Mouse (Mus musculus) forebrain, embryonic 16.5 days (tissue): ENCODE measurements around the gene Nepro. TPM values are rescaled to one million over a fixed set of nuclear protein-coding genes. Genes with fewer than 3 reads are reported as not detected.

ENCODE experiments used
- ATAC-seq: fragments of 200-750 bp; cut with Nextera tagmentation; 2 replicates; pipeline ENCODE4 v1.8.0; 2017; ENCODE audit warnings: mild to moderate bottlenecking, moderate library complexity
- H3K27ac ChIP-seq: fragments of 300-500 bp; sonication (generic); 2 replicates; pipeline ENCODE4 v1.5.1; 2014; ENCODE audit warnings: low read length, control low read depth
- H3K27me3 ChIP-seq: fragments of 300-500 bp; sonication (generic); replicated peaks from 2 replicates; pipeline ENCODE4 v1.6.1; 2014; ENCODE audit warnings: low read length; ENCODE audit not compliant: control insufficient read depth, insufficient read depth
- H3K36me3 ChIP-seq: fragments of 300-500 bp; sonication (generic); 2 replicates; pipeline ENCODE4 v1.6.1; 2014; ENCODE audit not compliant: control insufficient read depth, insufficient read depth
- H3K4me1 ChIP-seq: fragments of 300-500 bp; sonication (generic); replicated peaks from 2 replicates; pipeline ENCODE4 v1.6.1; 2014; ENCODE audit warnings: low read length; ENCODE audit not compliant: control insufficient read depth, insufficient read depth
- H3K4me2 ChIP-seq: fragments of 300-500 bp; sonication (generic); 2 replicates; pipeline ENCODE4 v1.6.1; 2014; ENCODE audit warnings: mild to moderate bottlenecking, low read length, control low read depth
- H3K4me3 ChIP-seq: fragments of 300-500 bp; sonication (generic); replicated peaks from 2 replicates; pipeline ENCODE4 v1.5.1; 2014; ENCODE audit warnings: mild to moderate bottlenecking, low read length, control low read depth
- H3K9ac ChIP-seq: fragments of 300-500 bp; sonication (generic); replicated peaks from 2 replicates; pipeline ENCODE4 v1.6.1; 2014; ENCODE audit warnings: low read depth, low read length, control low read depth
- H3K9me3 ChIP-seq: fragments of 300-500 bp; sonication (generic); 2 replicates; pipeline ENCODE4 v1.6.1; 2016; ENCODE audit warnings: low read length; ENCODE audit not compliant: control insufficient read depth
- WGBS: fragments of 180-500 bp; shearing (Covaris S2); extraction: QIAGEN DNeasy Blood & Tissue Kit; methylation state at CpG from one replicate; pipeline ENCODE4 v1.1.7; 2014; 5-methylcytosine and 5-hydroxymethylcytosine counted together
- polyA plus RNA-seq: library from polyadenylated mRNA; unstranded; fragments of >200 nt; fragmentation: Nextera tagmentation; extraction: Ambion mirVana; gene quantifications from 2 replicates; pipeline ENCODE4 v1.2.1, GENCODE M21; 2015

Nepro gene
- polyA plus RNA-seq, 1 experiment from 2014 or later = 5.6 TPM

GRCm38 (mm10) chr16:44745866-44746562, 21.9 kb downstream of the Nepro start, which contains the start of gene Gtpbp8:
Gene Gtpbp8 (minus strand): TSS chr16:44746363.
- Histone ChIP-seq H3K27ac (peak within 1 kb of the TSS; percentile 97), H3K27me3 (no peaks in the 10 kb centered on the region), H3K9ac (peak within 1 kb of the TSS; percentile 93), H3K4me1 (peaks cover 16% of the 10 kb centered on the region), H3K36me3 (peaks cover 6% of the 10 kb centered on the region), H3K4me2 (peak within 1 kb of the TSS; percentile 93), H3K4me3 (peak within 1 kb of the TSS; percentile 82), H3K9me3 (no peaks in the 10 kb centered on the region)
- peak; percentile 97 for ATAC-seq
- under 1% methylated on average over 47 of the region's 47 CpGs for WGBS

GRCm38 (mm10) chr16:44748007-44748406, 23.9 kb downstream of the Nepro start:
- 58% methylated on average over 3 of the region's 3 CpGs for WGBS
- no peak overlapping the region for H3K4me3 ChIP-seq
- no peak overlapping the region for H3K4me2 ChIP-seq
- no peak overlapping the region for H3K27ac ChIP-seq
- no peaks in the 10 kb centered on the region for H3K27me3 ChIP-seq
- H3K36me3 ChIP-seq = no peaks in the 10 kb centered on the region
- ATAC-seq = no peak
- no peak overlapping the region for H3K9ac ChIP-seq
- no peaks in the 10 kb centered on the region for H3K9me3 ChIP-seq
- H3K4me1 ChIP-seq = peaks cover 16% of the 10 kb centered on the region

- WGBS = 92% methylated on average over 8 of the region's 8 CpGs
Measured at GRCm38 (mm10) chr16:44757700-44758099, 33.6 kb downstream of the Nepro start.

GRCm38 (mm10) chr16:44761811-44762210, 37.7 kb downstream of the Nepro start:
- no peaks in the 10 kb centered on the region for H3K36me3 ChIP-seq
- H3K4me3 ChIP-seq = no peak overlapping the region
- 57% methylated on average over 1 of the region's 1 CpGs for WGBS
- H3K4me1 ChIP-seq = no peaks in the 10 kb centered on the region
- no peak overlapping the region for H3K4me2 ChIP-seq
- H3K27me3 ChIP-seq = no peaks in the 10 kb centered on the region
- no peak overlapping the region for H3K9ac ChIP-seq
- no peaks in the 10 kb centered on the region for H3K9me3 ChIP-seq
- no peak for ATAC-seq
- no peak overlapping the region for H3K27ac ChIP-seq

More at GRCm38 (mm10) chr16:44757700-44758099, 33.6 kb downstream of the Nepro start:
- H3K27me3 ChIP-seq = no peaks in the 10 kb centered on the region
- no peak overlapping the region for H3K27ac ChIP-seq
- no peaks in the 10 kb centered on the region for H3K9me3 ChIP-seq
- no peak overlapping the region for H3K9ac ChIP-seq
- no peak for ATAC-seq
- no peak overlapping the region for H3K4me3 ChIP-seq
- H3K36me3 ChIP-seq = no peaks in the 10 kb centered on the region
- no peaks in the 10 kb centered on the region for H3K4me1 ChIP-seq
- no peak overlapping the region for H3K4me2 ChIP-seq

- no peak for ATAC-seq
- Histone ChIP-seq H3K9ac (no peak within 1 kb of the TSS), H3K27me3 (no peaks in the 10 kb centered on the region), H3K36me3 (no peaks in the 10 kb centered on the region), H3K4me1 (no peaks in the 10 kb centered on the region), H3K27ac (no peak within 1 kb of the TSS), H3K4me3 (no peak within 1 kb of the TSS), H3K4me2 (no peak within 1 kb of the TSS), H3K9me3 (no peaks in the 10 kb centered on the region)
- 82% methylated on average over 22 of the region's 22 CpGs for WGBS
Measured at GRCm38 (mm10) chr16:44765555-44766319, 41.6 kb downstream of the Nepro start, which contains the start of gene Cd200r1. Gene Cd200r1 (plus strand): TSS chr16:44765736.

GRCm38 (mm10) chr16:44766320-44766892, 42.3 kb downstream of the Nepro start:
- Histone ChIP-seq H3K36me3 (no peaks in the 10 kb centered on the region), H3K27ac (no peak overlapping the region), H3K4me3 (no peak overlapping the region), H3K9ac (no peak overlapping the region), H3K4me1 (no peaks in the 10 kb centered on the region), H3K9me3 (no peaks in the 10 kb centered on the region), H3K4me2 (no peak overlapping the region), H3K27me3 (no peaks in the 10 kb centered on the region)
- WGBS = 85% methylated on average over 9 of the region's 9 CpGs
- no peak for ATAC-seq

- no peak overlapping the region for H3K9ac ChIP-seq
- H3K36me3 ChIP-seq = no peaks in the 10 kb centered on the region
- no peak overlapping the region for H3K4me3 ChIP-seq
- H3K4me1 ChIP-seq = no peaks in the 10 kb centered on the region
- no peaks in the 10 kb centered on the region for H3K9me3 ChIP-seq
- WGBS = 84% methylated on average over 7 of the region's 7 CpGs
- H3K27ac ChIP-seq = no peak overlapping the region
- H3K27me3 ChIP-seq = no peaks in the 10 kb centered on the region
- no peak overlapping the region for H3K4me2 ChIP-seq
- no peak for ATAC-seq
Measured at GRCm38 (mm10) chr16:44767506-44767905, 43.4 kb downstream of the Nepro start.

GRCm38 (mm10) chr16:44767967-44768366, 43.9 kb downstream of the Nepro start:
- no peaks in the 10 kb centered on the region for H3K27me3 ChIP-seq
- 47% methylated on average over 2 of the region's 2 CpGs for WGBS
- H3K9me3 ChIP-seq = no peaks in the 10 kb centered on the region
- no peaks in the 10 kb centered on the region for H3K36me3 ChIP-seq
- no peak overlapping the region for H3K27ac ChIP-seq
- peak; percentile 55; the same call in 1 of the 2 replicates for ATAC-seq
- H3K9ac ChIP-seq = no peak overlapping the region
- no peak overlapping the region for H3K4me3 ChIP-seq
- H3K4me2 ChIP-seq = no peak overlapping the region
- no peaks in the 10 kb centered on the region for H3K4me1 ChIP-seq

- no peak for ATAC-seq
- 83% methylated on average over 6 of the region's 6 CpGs for WGBS
Measured at GRCm38 (mm10) chr16:44772577-44772976, 48.5 kb downstream of the Nepro start.

More at GRCm38 (mm10) chr16:44772577-44772976, 48.5 kb downstream of the Nepro start:
- Histone ChIP-seq H3K9me3 (no peaks in the 10 kb centered on the region), H3K9ac (no peak overlapping the region), H3K4me2 (no peak overlapping the region), H3K4me3 (no peak overlapping the region), H3K4me1 (no peaks in the 10 kb centered on the region), H3K27ac (no peak overlapping the region), H3K36me3 (no peaks in the 10 kb centered on the region), H3K27me3 (no peaks in the 10 kb centered on the region)
